In genomic region chr10:66957373-66957772, GRCm38 (mm10) we compare ENCODE assay signal across 15 mouse cellular contexts.
"Had no signal": no experiment of that assay in that cellular context is flagged by ENCODE, and none has a peak within 500 bp of the region (broad histone marks: within the 10 kb centered on the region; RNA-seq: fewer than 3 reads in every experiment).

No protein-coding gene starts in this region.

- ATAC-seq: midbrain, embryonic 16.5 days had no signal

- H3K9ac ChIP-seq: lung, embryonic 14.5 days; midbrain, embryonic 12.5 days; neural tube, embryonic 12.5 days; stomach, embryonic 15.5 days had no signal

- H3K4me3 ChIP-seq: midbrain, embryonic 10.5 days; midbrain, embryonic 12.5 days; myocyte; neural tube, embryonic 12.5 days; stomach, embryonic 15.5 days had no signal

- H3K4me2 ChIP-seq: lung, embryonic 14.5 days; midbrain, embryonic 12.5 days; neural tube, embryonic 12.5 days; stomach, embryonic 15.5 days had no signal

- DNase-seq: lung, adult 18-20 months; lung, embryonic 14.5 days; lung, postnatal 10 days; lung, postnatal 4 days; midbrain, embryonic 14.5 days; right cerebral cortex, postnatal 14 days; thymus, adult 2 months; thymus, postnatal 36 days had no signal

- H3K36me3 ChIP-seq: midbrain, embryonic 10.5 days; midbrain, embryonic 12.5 days; neural tube, embryonic 12.5 days; stomach, embryonic 15.5 days had no signal

- H3K27me3 ChIP-seq: midbrain, embryonic 12.5 days; neural tube, embryonic 12.5 days; stomach, embryonic 15.5 days had no signal

- H3K9me3 ChIP-seq: midbrain, embryonic 10.5 days; midbrain, embryonic 12.5 days; neural tube, embryonic 12.5 days; stomach, embryonic 15.5 days had no signal

- H3K27ac ChIP-seq: midbrain, embryonic 10.5 days; midbrain, embryonic 12.5 days; neural tube, embryonic 12.5 days; stomach, embryonic 15.5 days; stomach, postnatal 0 days had no signal

- H3K4me1 ChIP-seq: midbrain, embryonic 12.5 days; stomach, embryonic 15.5 days had no signal
